Mouse (Mus musculus) 416B (cell line): ENCODE data around the gene Grin1.
"Not testable (repeated sequence)": the region's sequence is repeated elsewhere in the genome, so short reads cannot be mapped to it uniquely, and the experiment has no call there.

Experiments
- DNase-seq: peaks from one replicate; pipeline ENCODE4 v3.0.0; 2011; ENCODE audit warnings: low read depth

The Grin1 gene

GRCm38 (mm10) chr2:25286837-25287636, 31.9 kb downstream of the Grin1 start:
- DNase-seq = no peak

GRCm38 (mm10) chr2:25286314-25286713, 32.7 kb downstream of the Grin1 start:
- DNase-seq = no peak

- no peak for DNase-seq
Measured at GRCm38 (mm10) chr2:25285551-25285950, 33.4 kb downstream of the Grin1 start.

GRCm38 (mm10) chr2:25278928-25279882, 39.8 kb downstream of the Grin1 start:
- DNase-seq = peak; percentile 89

GRCm38 (mm10) chr2:25273010-25273409, 46.0 kb downstream of the Grin1 start:
- no peak for DNase-seq

GRCm38 (mm10) chr2:25272515-25272914, 46.5 kb downstream of the Grin1 start:
- DNase-seq = no peak

GRCm38 (mm10) chr2:25271827-25272511, 47.0 kb downstream of the Grin1 start, which contains the start of the genes Ssna1 and Anapc2:
Gene Ssna1, minus strand, starts transcription at chr2:25272438.
Gene Anapc2, plus strand, starts transcription at chr2:25272478.
- DNase-seq = peak; percentile 97

- DNase-seq = no peak
Measured at GRCm38 (mm10) chr2:25267746-25268309, 51.2 kb downstream of the Grin1 start.

- DNase-seq = no peak
Measured at GRCm38 (mm10) chr2:25267241-25267640, 51.7 kb downstream of the Grin1 start.

- DNase-seq = no peak
Measured at GRCm38 (mm10) chr2:25266720-25267119, 52.3 kb downstream of the Grin1 start.

GRCm38 (mm10) chr2:25265897-25266656, 52.9 kb downstream of the Grin1 start:
- DNase-seq = peak; percentile 71

- DNase-seq = no peak
Measured at GRCm38 (mm10) chr2:25264851-25265250, 54.1 kb downstream of the Grin1 start.

GRCm38 (mm10) chr2:25264286-25264660, 54.7 kb downstream of the Grin1 start:
- DNase-seq = no peak

GRCm38 (mm10) chr2:25263623-25264285, 55.2 kb downstream of the Grin1 start:
- no peak for DNase-seq

- peak; percentile 54 for DNase-seq
Measured at GRCm38 (mm10) chr2:25262795-25263622, 56.0 kb downstream of the Grin1 start.

GRCm38 (mm10) chr2:25262291-25262767, 56.7 kb downstream of the Grin1 start, which contains the start of gene Tprn:
Gene Tprn, plus strand, starts transcription at chr2:25262618.
- peak; percentile 99 for DNase-seq

- no peak for DNase-seq
Measured at GRCm38 (mm10) chr2:25261870-25262269, 57.1 kb downstream of the Grin1 start.

GRCm38 (mm10) chr2:25258887-25259286, 60.1 kb downstream of the Grin1 start:
- DNase-seq = peak; percentile 55

GRCm38 (mm10) chr2:25257250-25257649, 61.7 kb downstream of the Grin1 start:
- DNase-seq = not testable (repeated sequence)
